Mouse (Mus musculus) spleen, adult 12 weeks (tissue): ENCODE data around the gene Pla2g10.
"Not testable (repeated sequence)": the region's sequence is repeated elsewhere in the genome, so short reads cannot be mapped to it uniquely, and the experiment has no call there.

Experiments used
- DNase-seq: peaks from one replicate; pipeline ENCODE4 v3.0.0; 2022; ENCODE audit warnings: low spot score

Gene Pla2g10

DNA sequence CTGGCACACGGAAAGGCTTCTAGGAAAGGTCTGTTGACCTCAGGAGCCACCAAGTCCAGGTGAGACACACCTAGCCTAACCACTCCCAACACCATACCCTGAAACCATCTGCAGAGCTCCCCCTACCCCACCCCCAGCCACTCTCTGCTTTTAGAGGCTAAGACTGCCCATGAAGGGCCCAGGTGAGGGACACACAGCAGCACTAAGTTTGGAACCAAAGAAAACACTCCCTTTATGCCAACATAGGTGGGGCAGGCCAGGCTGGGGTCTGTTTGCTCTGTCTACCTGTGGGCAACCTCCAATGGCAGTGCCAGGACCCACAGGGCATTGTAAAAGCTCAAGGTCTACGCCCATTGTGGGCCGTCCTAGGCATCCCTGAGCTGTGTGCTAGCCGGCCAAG lies 1.4 kb downstream of the Pla2g10 start:
- DNase-seq = no peak

DNA sequence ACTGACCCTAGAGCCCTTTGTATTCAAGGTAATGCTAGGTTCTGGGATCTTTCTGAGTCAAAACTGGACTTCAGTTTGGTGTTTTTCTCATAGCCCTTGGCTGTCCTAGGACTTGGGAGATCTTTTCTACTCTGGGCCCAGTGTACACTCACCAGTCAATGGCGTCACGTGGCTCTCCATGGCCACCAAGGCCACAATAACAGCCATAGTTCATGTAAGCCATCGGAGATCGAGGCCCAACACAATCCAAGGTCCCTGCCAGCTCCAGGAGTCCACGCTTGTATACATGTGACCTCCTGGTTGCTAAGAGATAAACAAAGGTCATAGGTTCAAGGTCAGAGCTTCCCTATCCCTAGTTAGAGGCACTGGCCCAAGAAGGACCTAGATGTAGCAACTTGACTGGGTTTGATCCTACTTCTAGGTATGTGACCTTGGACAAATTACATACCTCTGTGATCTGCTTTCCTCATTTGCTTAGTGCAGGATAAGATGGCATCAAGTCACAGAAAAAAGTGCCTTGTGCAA lies 2.9 kb downstream of the Pla2g10 start:
- no peak for DNase-seq

DNA sequence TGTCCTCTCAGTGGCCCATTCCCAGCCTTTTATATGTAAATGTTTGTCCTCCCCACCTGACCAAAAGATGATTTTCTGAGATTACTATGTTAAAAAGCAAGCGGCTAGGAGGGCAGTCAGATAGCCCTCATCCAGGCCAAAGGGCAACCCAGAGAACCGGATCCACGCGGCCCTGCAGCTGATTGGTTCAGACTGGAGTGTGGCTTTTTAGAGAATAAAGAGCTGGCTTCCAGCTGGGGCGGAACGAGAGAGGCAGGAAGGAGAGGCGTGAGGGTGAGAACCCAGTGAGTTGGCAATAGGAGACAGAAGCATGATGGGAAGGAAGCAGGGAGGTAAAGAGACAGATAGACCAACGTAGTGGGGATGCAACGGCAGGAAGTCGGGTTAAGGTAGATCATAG lies 7.8 kb downstream of the Pla2g10 start:
- DNase-seq = no peak

DNA sequence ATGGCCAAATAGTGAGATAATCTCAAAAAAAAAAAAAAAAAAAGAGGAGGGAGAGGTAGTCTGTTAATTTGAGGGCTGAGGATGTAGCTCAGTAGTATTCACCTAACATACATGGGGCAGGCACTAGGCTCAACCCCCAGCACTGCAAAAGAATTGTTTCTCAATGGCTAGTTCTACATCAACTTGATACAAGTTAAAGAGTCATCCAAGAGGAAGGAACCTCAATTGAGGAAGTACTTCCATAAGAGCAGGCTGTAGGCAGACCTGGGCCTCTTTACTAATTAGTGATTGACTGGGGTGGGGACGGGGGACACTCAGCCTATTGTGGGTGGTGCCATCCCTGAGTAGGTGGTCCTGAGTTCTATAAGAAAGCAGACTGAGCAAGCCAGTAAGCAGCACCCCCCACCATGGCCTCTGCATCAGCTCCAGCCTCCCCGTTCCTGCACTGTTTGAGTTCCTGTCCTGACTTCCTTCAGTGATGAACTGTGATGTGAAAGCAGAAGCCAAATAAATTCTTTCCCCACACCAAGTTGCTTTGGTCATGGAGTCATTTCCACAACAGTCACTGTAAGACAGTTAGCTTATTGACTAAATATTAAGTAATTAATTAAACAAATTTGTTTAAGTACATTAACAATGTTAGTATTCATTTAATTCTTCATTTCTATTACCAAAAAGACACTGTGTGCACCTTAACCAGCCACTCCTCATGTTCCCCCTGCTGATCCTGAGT lies 13.8 kb downstream of the Pla2g10 start:
- DNase-seq = no peak

DNA sequence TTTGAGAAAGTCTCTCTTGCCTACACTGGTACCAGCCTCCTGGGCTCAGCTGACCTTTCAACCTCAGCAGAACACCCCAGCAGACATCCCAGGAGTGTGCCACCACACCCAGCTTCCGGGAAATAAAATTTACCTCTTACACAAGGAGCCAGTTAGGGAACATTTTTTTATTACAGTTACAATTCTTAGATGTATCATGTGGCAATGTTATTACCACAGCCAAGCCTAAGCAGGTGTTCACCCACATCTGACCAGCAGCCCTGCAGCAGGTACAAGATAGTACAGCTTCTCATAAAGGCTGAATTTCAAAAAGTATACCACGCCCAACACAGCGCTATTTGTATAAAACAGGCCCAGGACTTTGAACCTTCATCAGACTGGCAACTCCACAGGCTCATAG lies 15.9 kb downstream of the Pla2g10 start:
- DNase-seq = no peak

DNA sequence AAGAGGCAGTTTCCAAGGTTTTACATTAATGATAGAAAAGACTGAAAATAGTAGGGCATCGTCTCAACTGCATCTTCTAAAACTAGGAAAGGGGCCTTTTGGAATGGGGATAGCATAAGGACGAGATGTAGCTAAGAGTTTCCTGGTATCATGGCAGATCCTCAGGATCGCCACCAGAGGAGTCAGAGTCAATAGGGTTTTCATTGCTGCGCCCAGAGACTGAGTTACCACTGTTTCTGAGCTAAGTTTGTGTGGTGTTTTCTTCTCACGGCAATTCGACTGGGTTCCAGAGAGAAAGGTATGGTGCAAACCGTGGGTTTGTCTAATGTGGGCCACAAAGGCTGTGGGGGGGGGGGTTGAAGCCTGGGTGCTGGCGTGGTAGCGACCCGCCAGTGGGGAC lies 26.1 kb downstream of the Pla2g10 start:
- no peak for DNase-seq

DNA sequence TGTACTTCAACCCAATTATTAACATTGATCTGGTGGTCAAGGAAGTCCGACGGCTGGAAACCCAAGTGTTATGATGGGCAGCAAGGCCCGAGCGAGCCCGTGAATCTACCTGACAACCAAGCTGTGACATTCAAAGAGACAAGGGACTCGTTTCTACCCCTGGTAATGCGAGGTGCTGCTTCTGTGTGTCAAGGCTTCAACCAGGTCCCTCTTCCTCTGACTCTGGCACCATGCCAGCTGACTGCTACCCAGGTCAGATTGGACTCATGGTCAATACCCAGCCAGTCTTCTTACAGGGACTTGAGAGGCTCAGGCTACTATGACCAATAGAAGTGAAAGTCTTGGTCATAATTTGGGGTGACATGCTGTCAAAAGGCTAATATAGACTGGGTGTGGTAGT lies 28.6 kb downstream of the Pla2g10 start:
- no peak for DNase-seq

DNA sequence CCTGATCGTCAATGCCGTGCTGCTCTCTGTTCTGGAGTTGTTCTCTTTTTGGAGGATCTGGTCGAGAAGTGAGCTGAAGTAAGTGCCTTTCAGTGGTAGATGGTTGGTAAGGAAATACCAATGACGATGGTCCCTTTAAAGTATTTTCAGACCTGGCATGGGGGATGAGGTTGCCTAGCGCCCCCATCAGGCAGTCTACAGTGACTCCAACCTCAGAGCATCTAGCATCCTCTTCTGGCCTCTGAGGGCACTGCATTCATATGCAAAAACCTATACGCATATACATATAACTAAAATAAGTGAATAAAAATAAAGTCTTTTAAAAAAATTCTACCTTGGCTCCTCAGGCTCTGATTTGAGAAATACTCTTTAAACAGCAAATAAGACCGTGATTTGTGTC lies 31.8 kb downstream of the Pla2g10 start:
- no peak for DNase-seq

DNA sequence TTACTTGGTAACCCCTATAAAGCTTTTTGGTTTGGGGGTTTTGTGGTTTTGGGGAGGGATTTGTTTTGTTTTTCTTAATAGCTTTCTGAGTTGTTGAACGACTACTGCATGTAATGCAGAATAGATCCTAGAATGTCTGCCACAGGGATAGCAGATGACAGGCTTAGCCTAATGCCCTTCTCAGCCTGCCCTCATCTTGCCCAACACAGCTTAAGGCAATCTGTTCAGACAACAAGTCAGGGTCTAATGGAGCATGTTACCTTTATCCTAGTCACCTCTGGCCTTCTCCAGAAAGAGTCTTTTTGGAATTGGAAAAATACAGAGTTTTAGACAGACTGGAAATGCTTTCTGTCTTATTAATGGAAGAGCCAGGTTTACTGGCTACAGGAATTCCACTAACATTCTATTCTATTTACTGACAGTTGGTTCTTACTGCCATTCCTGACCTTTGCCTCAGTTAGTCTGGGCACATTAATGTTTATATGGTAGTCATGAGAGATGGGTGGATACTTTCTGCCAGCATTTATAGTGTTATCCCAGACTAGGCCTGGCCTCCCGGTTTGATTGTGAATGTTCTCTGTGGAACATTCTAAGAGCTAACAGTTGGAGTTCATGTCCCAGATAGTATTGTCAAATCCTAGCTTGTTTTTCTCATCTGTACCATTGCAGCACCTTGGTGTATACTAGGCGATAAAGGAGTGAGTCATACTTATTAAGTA lies 52.0 kb downstream of the Pla2g10 start:
- DNase-seq = no peak

DNA sequence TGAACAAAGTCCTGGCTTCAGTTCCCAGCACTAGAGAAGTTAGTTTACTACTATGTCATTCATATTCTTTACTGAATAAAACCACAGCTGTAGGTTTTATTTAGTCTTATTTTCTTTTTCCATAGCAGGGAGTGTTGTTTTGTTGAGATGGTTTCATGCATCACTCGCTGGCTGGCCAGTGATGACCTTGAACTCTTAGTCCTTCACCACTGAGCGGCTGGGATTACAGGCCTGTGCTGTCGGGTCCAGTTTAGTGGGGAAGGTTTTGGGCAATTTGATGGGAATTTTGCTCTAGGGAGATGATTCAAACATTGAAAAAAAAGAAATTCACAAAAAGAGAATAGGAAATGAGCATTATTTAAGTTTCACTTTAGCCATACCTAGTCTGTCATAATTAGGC lies 56.3 kb downstream of the Pla2g10 start:
- no peak for DNase-seq

DNA sequence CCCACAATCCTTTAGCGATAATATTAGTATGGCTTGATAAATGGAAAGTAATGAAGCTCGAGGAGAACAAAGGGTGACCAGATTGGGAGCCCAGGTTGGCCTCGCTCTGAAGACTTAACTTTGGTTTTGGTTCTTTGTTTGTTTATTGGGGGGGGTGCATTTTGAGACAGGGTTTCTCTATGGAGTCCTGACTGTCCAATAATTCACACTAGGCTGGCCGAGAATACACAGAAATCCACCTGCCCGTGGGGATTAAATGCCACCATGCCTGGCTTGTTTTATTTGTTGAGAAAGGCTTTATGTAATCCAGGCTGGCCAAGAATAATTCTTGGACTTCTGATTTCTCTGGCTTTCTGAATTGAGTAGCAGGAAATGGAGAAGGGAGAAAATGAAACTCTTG lies 57.7 kb downstream of the Pla2g10 start:
- DNase-seq = no peak

DNA sequence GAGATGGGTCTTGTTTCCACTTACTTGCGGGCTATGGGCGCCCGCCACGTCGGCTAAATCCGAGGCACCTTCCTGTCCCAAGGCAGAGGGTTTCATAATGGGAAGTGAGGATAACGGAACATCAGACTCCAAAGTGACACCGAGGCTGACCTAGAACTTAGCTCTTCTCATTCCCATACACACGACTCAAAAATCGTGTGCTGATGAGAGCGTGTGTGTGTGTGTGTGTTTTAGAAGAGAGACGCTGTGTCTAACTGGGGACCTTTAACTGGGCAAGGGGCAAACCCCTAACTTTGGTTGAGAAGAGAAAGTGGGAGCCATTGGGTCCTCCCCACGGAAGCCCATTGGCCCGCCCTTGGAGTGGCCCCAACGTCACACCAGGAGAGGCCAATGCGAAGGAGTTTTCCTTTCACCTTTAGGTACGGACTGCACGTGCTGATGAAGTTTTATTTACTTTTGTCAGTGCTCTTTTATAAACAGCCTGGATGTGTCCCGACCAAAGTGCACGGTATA lies 58.3 kb downstream of the Pla2g10 start:
- DNase-seq = peak; percentile 66

DNA sequence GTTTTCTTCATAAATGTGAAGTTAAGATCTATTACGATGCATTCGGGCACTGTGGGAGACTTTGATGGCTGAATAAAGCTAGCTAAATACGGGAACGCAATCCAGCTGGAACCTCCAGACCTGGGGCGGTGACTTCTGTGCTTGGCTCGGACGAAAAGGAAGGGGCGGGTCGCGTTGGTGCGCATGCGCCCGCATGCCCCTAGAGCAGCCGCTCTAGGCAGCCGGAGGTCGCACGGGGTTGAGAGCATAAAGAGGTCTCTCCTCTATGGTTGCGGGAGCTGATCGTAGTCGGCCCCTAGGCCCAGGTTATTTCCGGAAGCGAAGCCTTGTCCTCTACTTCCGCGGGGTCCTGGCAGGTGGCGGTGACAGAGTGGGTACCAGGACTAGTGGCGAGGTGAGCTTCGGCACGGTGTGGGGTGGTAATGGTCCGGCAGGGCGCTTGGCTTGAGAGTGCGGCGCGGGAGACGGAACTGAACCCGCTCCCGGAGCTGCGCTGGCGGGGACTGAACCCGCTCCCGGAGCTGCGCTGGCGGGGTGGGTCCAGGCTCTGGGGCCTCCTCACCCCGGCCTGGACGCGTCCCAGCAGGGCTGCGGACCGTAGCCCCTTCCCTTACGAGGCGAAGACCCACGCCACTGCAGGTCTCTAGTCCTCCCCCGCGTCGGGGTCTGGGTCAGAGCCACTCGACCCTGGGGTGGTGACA lies 58.9 kb downstream of the Pla2g10 start, which contains the start of the genes Bfar and 3110001I22Rik:
Gene Bfar (plus strand): TSS at position 174 of the 701 bp plus-strand sequence.
Gene 3110001I22Rik (plus strand): TSS at position 245 of the 701 bp plus-strand sequence.
- DNase-seq = peak; percentile 82

DNA sequence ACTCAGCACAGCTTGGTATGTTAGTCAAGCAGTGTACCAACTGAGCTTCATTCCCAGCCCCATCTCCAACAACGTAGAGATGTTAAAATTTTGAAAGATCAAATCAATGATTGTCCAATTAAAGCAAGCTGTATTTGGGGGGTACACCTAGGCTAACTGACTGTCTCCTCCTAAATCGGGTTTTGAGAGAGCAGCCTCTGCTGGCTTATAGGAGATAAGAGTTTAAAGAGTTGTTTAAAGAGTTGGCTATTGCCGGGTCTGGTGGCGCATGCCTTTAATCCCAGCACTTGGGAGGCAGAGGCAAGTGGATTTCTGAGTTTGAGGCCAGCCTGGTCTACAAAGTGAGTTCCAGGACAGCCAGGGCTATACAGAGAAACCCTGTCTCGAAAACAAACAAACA lies 59.9 kb downstream of the Pla2g10 start:
- DNase-seq = not testable (repeated sequence)

DNA sequence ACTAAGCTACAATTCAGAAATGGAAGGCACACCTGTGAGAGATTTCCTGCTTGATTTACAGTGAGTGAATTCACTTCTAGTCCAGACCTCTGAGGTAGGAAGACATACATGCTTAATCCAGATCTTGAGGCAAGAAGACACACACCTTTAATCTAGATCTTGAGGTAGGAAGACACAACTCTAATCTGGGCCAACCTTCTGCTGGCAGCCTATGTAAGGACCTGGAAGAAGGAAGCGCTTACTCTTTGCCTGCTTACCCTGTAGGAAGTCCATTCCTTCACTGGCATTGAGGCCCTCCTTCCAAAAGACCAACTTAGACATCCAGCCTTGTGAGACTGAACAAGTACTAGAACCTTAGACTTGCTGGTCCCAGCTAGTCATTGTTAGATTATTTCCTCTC lies 61.5 kb downstream of the Pla2g10 start:
- no peak for DNase-seq

DNA sequence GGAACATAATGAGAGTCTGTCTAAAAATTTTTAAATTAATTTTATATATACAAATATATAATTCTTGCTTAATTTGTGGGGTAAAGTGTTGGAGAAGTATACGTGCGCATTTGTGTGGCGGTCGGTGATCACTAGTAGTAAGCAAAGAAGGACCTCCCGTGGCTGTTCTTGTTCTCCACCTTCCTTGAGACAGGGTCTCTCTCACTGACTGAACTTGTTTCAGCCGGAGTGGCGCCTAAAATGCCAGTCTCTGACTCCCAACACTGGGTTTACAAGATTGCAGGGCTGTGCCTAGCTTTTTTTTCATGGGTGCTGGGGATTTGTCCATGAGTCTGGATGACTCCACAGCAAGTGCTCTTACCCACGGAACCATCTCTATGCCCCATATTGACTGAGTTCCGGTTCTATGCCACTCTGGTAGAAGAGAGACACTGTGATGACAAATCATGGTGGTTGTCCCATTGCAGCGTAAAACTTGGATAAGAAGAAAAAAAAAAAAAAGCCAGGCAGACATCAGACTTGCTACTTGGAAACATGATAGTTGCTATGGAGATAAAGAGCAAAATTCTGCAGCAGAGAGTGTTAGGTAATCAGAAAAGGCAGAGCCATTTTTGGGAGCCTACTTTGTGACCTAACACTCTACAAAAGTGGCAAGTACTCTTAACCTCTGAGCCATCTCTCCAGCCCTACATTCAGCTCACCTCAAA lies 62.2 kb downstream of the Pla2g10 start:
- DNase-seq = no peak

DNA sequence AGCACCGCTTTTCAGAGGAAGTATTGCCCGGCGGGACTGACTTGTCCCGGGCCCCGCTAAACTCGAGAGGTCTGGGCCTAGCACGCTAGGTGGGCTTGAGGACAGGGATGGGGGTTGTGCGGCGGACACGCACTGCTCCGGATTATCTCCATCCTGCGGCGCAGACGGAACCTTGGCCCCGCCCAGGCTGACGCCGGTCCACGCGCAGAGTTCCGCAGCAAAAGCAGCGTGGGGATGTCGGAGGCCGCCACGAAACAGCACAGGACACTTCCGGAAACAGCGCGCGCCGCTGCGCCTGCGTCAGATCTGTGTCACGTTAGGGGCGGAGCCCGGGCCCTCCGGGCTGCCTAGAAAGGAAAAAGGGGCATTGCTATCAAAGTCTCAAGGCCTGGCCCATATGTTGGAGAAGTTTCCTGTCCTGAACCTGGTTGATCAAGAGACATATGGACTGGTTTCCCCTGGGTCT lies 62.9 kb downstream of the Pla2g10 start, which contains the start of gene Parn:
Gene Parn (minus strand): TSS at position 293 of the 466 bp plus-strand sequence.
- peak; percentile 89 for DNase-seq
